Mouse (Mus musculus): ENCODE measurements around the gene 2310061I04Rik.

- TF ChIP-seq EP300 (IDR thresholded peaks at IDR 0.05; ENCODE audit: low read depth) (no peak), CTCF (IDR thresholded peaks at IDR 0.05; ENCODE audit: low read depth) (no peak)
Observed at GRCm38 (mm10) chr17:35897644-35898573, 678 bp upstream of the 2310061I04Rik start.

Data from liver, postnatal 0 days (tissue).